Mouse (Mus musculus): ENCODE measurements around the gene Atf2. TPM values are rescaled to one million over a fixed set of nuclear protein-coding genes. Genes with fewer than 3 reads are reported as not detected.

The Atf2 gene
- polyA plus RNA-seq (2014; fragmentation: Illumina TruSeq; extraction: RNeasy Lipid Tissue Mini Kit (QIAGEN cat#74804); ENCODE audit: low read depth, low replicate concordance): 148 TPM

GRCm38 (mm10) chr2:73892464-73893296 lies at the start of gene Atf2:
TSS of gene Atf2 (minus strand) at chr2:73892639.

DNA sequence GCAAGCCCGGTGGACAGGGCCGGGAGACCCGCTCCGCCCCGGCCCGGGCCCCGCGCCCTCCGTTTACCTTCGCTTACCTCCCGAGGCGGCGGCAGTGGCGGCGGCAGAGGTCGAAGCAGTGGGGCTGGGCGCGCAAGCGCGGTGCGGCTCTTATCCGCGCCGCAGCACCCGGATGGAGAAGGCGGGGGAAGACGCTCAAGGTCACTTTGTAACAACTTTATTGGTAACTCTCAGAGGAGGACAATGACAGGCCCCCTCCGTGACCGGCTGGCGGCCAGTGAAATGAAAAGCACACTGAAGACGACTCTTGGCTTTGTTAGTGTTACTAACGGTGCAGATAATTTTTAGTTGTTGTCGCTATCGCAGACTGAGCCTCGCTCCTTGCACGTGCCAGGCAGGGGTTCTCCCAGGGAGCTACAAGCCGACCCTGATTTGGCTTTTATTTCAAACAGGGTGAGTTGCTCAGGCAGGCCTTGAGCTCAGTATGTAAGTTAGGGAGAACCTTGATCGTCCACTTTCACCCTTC lies 18.8 kb upstream of the Atf2 start, which contains the start of gene Atp5g3:
Gene Atp5g3, minus strand, starts transcription at position 152 of the 526 bp plus-strand sequence.

GRCm38 (mm10) chr2:73774786-73775682 lies 117.4 kb downstream of the Atf2 start, which contains the start of gene Chn1:
TSS of gene Chn1 (minus strand) at chr2:73775346.

Other genes starting within 250 kb of the Atf2 start
- gene Chn1, start 117.3 kb downstream of the Atf2 start, polyA plus RNA-seq (2014; fragmentation: Illumina TruSeq; extraction: RNeasy Lipid Tissue Mini Kit (QIAGEN cat#74804); ENCODE audit: low read depth, low replicate concordance): 16.4 TPM
- 1,760 TPM for gene Atp5g3, start 18.7 kb upstream of the Atf2 start, polyA plus RNA-seq (2014; fragmentation: Illumina TruSeq; extraction: RNeasy Lipid Tissue Mini Kit (QIAGEN cat#74804); ENCODE audit: low read depth, low replicate concordance)

Measured in kidney, adult 10 weeks (tissue).